Mouse (Mus musculus) kidney, embryonic 16.5 days (tissue): ENCODE measurements around the gene Ccdc163. TPM values are rescaled to one million over a fixed set of nuclear protein-coding genes. Genes with fewer than 3 reads are reported as not detected.
A peak's percentile ranks its signal among the peaks of the same experiment; 100 is the strongest.

Experiments
- ATAC-seq: fragments of 200-750 bp; cut with Nextera tagmentation; 2 replicates; pipeline ENCODE4 v1.8.0; 2017; ENCODE audit warnings: moderate TSS enrichment; ENCODE audit not compliant: low FRiP score, low TSS enrichment
- H3K27ac ChIP-seq: fragments of 300-500 bp; sonication (generic); 2 replicates; pipeline ENCODE4 v1.5.1; 2014; ENCODE audit warnings: low read length
- H3K27me3 ChIP-seq: fragments of 300-500 bp; sonication (generic); 2 replicates; pipeline ENCODE4 v1.6.1; 2014; ENCODE audit warnings: low read length, control low read depth, mixed read lengths; ENCODE audit not compliant: insufficient read depth
- H3K36me3 ChIP-seq: fragments of 300-500 bp; sonication (generic); 2 replicates; pipeline ENCODE4 v1.6.1; 2014; ENCODE audit warnings: low read length, control low read depth, mixed read lengths; ENCODE audit not compliant: insufficient read depth
- H3K4me1 ChIP-seq: fragments of 300-500 bp; sonication (generic); 2 replicates; pipeline ENCODE4 v1.6.1; 2014; ENCODE audit warnings: low read length, control low read depth, mixed read lengths; ENCODE audit not compliant: insufficient read depth
- H3K4me2 ChIP-seq: fragments of 300-500 bp; sonication (generic); replicated peaks from 2 replicates; pipeline ENCODE4 v1.6.1; 2014; ENCODE audit warnings: low read depth, low read length
- H3K4me3 ChIP-seq: fragments of 300-500 bp; sonication (generic); 2 replicates; pipeline ENCODE4 v1.5.1; 2014; ENCODE audit warnings: mild to moderate bottlenecking, low read length
- H3K9ac ChIP-seq: fragments of 300-500 bp; sonication (generic); replicated peaks from 2 replicates; pipeline ENCODE4 v1.6.1; 2014; ENCODE audit warnings: low read length
- H3K9me3 ChIP-seq: fragments of 300-500 bp; sonication (generic); 2 replicates; pipeline ENCODE4 v1.6.1; 2016; ENCODE audit warnings: low read length, control low read depth
- WGBS: fragments of 180-500 bp; shearing (Covaris S2); extraction: QIAGEN DNeasy Blood & Tissue Kit; methylation state at CpG from one replicate; pipeline ENCODE4 v1.1.7; 2014; 5-methylcytosine and 5-hydroxymethylcytosine counted together
- polyA plus RNA-seq: library from polyadenylated mRNA; unstranded; fragments of >200 nt; fragmentation: Nextera tagmentation; extraction: Ambion mirVana; gene quantifications from 2 replicates; pipeline ENCODE4 v1.2.1, GENCODE M21; 2015

Gene Ccdc163
- polyA plus RNA-seq, 1 experiment from 2014 or later: 28.8 TPM

DNA sequence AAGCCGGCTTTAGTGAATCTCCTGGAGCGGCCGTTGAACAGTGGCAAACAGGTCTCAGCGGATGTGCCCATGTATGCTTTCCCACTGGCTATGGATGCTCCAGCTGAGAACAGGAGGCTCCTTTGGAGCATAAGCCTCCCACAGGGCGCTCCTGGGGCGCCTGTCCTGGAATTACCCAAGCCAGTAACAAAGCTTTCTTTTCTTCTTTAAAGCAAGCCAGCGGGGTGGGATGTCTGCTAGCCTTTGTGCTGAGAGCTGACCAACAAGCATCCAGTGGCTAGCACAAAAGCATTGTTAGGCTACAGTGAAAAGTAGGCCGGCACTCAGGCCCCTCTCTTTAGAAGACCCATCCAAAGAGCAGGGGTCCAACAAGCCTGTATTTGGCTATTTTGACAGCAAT, 73.9 kb downstream of the Ccdc163 start:
- H3K4me1 ChIP-seq: no peaks in the 10 kb centered on the region
- H3K27ac ChIP-seq: no peak overlapping the region
- no peak overlapping the region for H3K4me2 ChIP-seq
- WGBS: 29% methylated on average over 8 of the region's 8 CpGs
- H3K36me3 ChIP-seq: no peaks in the 10 kb centered on the region
- no peaks in the 10 kb centered on the region for H3K27me3 ChIP-seq
- no peaks in the 10 kb centered on the region for H3K9me3 ChIP-seq
- no peak overlapping the region for H3K4me3 ChIP-seq
- ATAC-seq: no peak
- H3K9ac ChIP-seq: no peak overlapping the region

DNA sequence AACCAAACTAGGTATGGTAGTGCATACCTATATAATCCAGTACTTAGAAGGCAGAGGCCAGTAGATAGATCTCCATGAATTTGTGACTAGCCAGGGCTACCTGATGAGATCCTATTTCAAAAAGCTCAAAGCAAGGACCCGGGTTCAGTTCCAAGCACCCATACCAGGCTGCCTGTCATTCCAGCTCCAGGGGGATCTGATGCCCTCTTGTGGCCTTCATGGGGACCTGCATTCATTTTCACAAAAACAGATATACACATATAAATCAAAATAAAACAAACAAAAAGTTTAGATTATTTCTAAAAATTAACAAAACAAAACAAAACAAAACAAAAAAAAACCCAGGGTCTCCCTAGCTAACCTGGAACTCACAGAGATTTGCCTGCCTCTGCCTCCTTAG, 78.3 kb downstream of the Ccdc163 start:
- no peaks in the 10 kb centered on the region for H3K27me3 ChIP-seq
- H3K9ac ChIP-seq: no peak overlapping the region
- no peak overlapping the region for H3K4me2 ChIP-seq
- H3K4me1 ChIP-seq: no peaks in the 10 kb centered on the region
- no peaks in the 10 kb centered on the region for H3K36me3 ChIP-seq
- ATAC-seq: no peak
- WGBS: 94% methylated on average over 1 of the region's 1 CpGs
- H3K4me3 ChIP-seq: no peak overlapping the region
- no peak overlapping the region for H3K27ac ChIP-seq
- H3K9me3 ChIP-seq: no peaks in the 10 kb centered on the region

DNA sequence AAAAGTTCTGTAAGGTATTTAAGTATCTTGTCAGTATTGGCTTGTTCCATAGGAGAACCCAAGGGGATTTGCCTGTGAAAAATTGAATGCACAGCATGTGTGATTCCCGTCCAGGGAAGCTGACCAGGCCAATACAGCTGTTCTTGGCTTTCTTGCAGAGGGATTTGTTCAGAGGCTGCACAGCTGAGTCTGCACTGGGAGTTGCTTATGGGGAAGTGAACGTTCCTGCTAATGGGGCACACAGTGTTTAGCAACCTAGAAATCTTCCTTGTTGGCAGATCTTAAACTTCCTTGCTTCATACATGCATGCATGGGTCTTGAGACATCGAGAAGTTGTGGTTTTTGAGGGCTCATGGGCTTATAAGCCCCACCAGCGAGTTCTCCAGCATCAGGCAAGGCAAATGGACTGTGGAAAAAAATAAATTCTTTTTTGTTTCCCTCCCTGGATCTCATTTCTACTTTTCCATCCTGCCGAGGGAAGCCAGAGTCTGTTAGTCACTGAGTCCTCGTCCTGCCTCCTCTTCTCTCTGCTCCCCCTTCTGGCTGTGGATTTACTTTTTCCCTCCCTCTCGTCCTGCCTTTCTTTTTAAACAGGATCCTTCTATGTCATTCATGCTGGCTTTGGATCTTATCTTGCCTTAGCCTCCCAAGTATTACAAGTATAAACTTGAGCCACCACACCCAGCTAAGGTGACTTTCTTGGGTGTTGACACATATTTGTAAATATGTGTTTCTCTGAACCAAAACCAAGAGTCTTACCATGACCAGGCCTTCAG, 79.9 kb downstream of the Ccdc163 start:
- Histone ChIP-seq H3K4me3 (no peak overlapping the region), H3K27me3 (no peaks in the 10 kb centered on the region), H3K9ac (no peak overlapping the region), H3K36me3 (no peaks in the 10 kb centered on the region), H3K9me3 (no peaks in the 10 kb centered on the region), H3K27ac (no peak overlapping the region), H3K4me2 (no peak overlapping the region), H3K4me1 (no peaks in the 10 kb centered on the region)
- ATAC-seq: no peak
- 44% methylated on average over 7 of the region's 7 CpGs for WGBS

- no peak overlapping the region for H3K4me2 ChIP-seq
- H3K27me3 ChIP-seq: no peaks in the 10 kb centered on the region
- H3K9me3 ChIP-seq: no peaks in the 10 kb centered on the region
- 9% methylated on average over 3 of the region's 3 CpGs for WGBS
- no peak overlapping the region for H3K9ac ChIP-seq
- ATAC-seq: 0 out of 2 replicates have a peak, but pooled peaks have one; percentile 61
- H3K4me1 ChIP-seq: no peaks in the 10 kb centered on the region
- H3K36me3 ChIP-seq: no peaks in the 10 kb centered on the region
- H3K4me3 ChIP-seq: no peak overlapping the region
- no peak overlapping the region for H3K27ac ChIP-seq
Observed at GRCm38 (mm10) chr4:116788956-116789355, 80.6 kb downstream of the Ccdc163 start.

DNA sequence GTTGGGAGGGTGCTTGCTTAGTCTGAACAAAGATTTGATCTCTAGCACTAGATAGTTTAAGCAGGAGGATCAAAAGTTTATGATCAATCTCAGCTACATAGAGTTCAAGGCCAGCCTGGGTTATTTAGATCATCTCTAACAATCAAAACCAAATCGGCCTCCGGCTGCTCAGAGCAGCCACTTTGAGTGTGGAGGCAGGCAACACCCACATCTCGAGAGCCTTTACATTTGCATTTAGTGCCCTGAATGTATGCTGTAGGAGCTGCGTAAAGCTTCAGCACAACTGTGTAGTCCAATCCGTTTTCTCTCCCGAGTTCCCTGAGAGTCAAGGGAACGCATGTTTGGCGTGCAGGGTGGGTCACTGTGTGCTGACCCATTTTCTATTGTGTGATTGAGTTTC, 84.1 kb downstream of the Ccdc163 start:
- H3K4me1 ChIP-seq: no peaks in the 10 kb centered on the region
- 83% methylated on average over 8 of the region's 8 CpGs for WGBS
- H3K27ac ChIP-seq: no peak overlapping the region
- no peak overlapping the region for H3K4me3 ChIP-seq
- H3K9ac ChIP-seq: no peak overlapping the region
- no peaks in the 10 kb centered on the region for H3K9me3 ChIP-seq
- ATAC-seq: no peak
- no peaks in the 10 kb centered on the region for H3K27me3 ChIP-seq
- no peak overlapping the region for H3K4me2 ChIP-seq
- H3K36me3 ChIP-seq: no peaks in the 10 kb centered on the region

GRCm38 (mm10) chr4:116794273-116794672, 86.0 kb downstream of the Ccdc163 start:
- Histone ChIP-seq H3K9ac (no peak overlapping the region), H3K4me1 (no peaks in the 10 kb centered on the region), H3K4me2 (no peak overlapping the region), H3K27ac (no peak overlapping the region), H3K36me3 (no peaks in the 10 kb centered on the region), H3K27me3 (no peaks in the 10 kb centered on the region), H3K4me3 (no peak overlapping the region), H3K9me3 (no peaks in the 10 kb centered on the region)
- WGBS: 81% methylated on average over 2 of the region's 2 CpGs
- no peak for ATAC-seq

- Histone ChIP-seq H3K4me1 (no peaks in the 10 kb centered on the region), H3K27me3 (no peaks in the 10 kb centered on the region), H3K9ac (no peak overlapping the region), H3K4me3 (no peak overlapping the region), H3K9me3 (no peaks in the 10 kb centered on the region), H3K4me2 (no peak overlapping the region), H3K36me3 (no peaks in the 10 kb centered on the region), H3K27ac (no peak overlapping the region)
- 70% methylated on average over 1 of the region's 1 CpGs for WGBS
- no peak for ATAC-seq
Observed at GRCm38 (mm10) chr4:116796442-116797110, 88.3 kb downstream of the Ccdc163 start.

GRCm38 (mm10) chr4:116799901-116800300, 91.6 kb downstream of the Ccdc163 start:
- H3K27me3 ChIP-seq: no peaks in the 10 kb centered on the region
- 39% methylated on average over 5 of the region's 5 CpGs for WGBS
- H3K9me3 ChIP-seq: no peaks in the 10 kb centered on the region
- H3K4me3 ChIP-seq: no peak overlapping the region
- no peak overlapping the region for H3K27ac ChIP-seq
- H3K4me1 ChIP-seq: no peaks in the 10 kb centered on the region
- peaks cover 17% of the 10 kb centered on the region for H3K36me3 ChIP-seq
- ATAC-seq: no peak
- H3K9ac ChIP-seq: no peak overlapping the region
- H3K4me2 ChIP-seq: no peak overlapping the region
